Mouse (Mus musculus) hindbrain, embryonic 12.5 days (tissue): ENCODE data around the gene Mcpt1. TPM values are rescaled to one million over a fixed set of nuclear protein-coding genes. Genes with fewer than 3 reads are reported as not detected.

Experiments
- polyA plus RNA-seq: library from polyadenylated mRNA; unstranded; fragments of >200 nt; fragmentation: Nextera tagmentation; extraction: Ambion mirVana; gene quantifications from 2 replicates; pipeline ENCODE4 v1.2.1, GENCODE M21; 2016

The Mcpt1 gene
- polyA plus RNA-seq, 1 experiment from 2014 or later, result not detected

Other genes starting within 250 kb of the Mcpt1 start
- gene Adcy4, start 233.9 kb upstream of the Mcpt1 start, polyA plus RNA-seq, result 15.7 and 19.5 TPM in 2 replicates
- 10.8 and 13.5 TPM in 2 replicates for gene Ripk3, start 229.1 kb upstream of the Mcpt1 start, polyA plus RNA-seq
- gene Nfatc4, start 194.8 kb upstream of the Mcpt1 start, polyA plus RNA-seq, result 42.4 and 45.2 TPM in 2 replicates
- gene Nynrin, start 164.0 kb upstream of the Mcpt1 start, polyA plus RNA-seq, result 30.4 and 35.8 TPM in 2 replicates
- 0.05 and 0.35 TPM in 2 replicates for gene Cbln3, start 133.6 kb upstream of the Mcpt1 start, polyA plus RNA-seq
- gene Khnyn, start 133.0 kb upstream of the Mcpt1 start, polyA plus RNA-seq, result 22.4 and 23.5 TPM in 2 replicates
- 63.5 and 68.3 TPM in 2 replicates for gene Sdr39u1, start 117.7 kb upstream of the Mcpt1 start, polyA plus RNA-seq
- not detected in 2 replicates for gene Cma1, start 73.3 kb upstream of the Mcpt1 start, polyA plus RNA-seq
- not detected in 2 replicates for gene Cma2, start 67.0 kb upstream of the Mcpt1 start, polyA plus RNA-seq
- not detected in 2 replicates for gene Mcpt9, start 12.5 kb downstream of the Mcpt1 start, polyA plus RNA-seq
- gene Mcpt2, start 24.1 kb downstream of the Mcpt1 start, polyA plus RNA-seq, result not detected in 2 replicates
- not detected in 2 replicates for gene Mcpt4, start 44.3 kb downstream of the Mcpt1 start, polyA plus RNA-seq
- gene Mcpt8, start 67.3 kb downstream of the Mcpt1 start, polyA plus RNA-seq, result not detected in 2 replicates
- not detected in 2 replicates for gene Ctsg, start 84.6 kb downstream of the Mcpt1 start, polyA plus RNA-seq
- not detected in 2 replicates for gene Gzme, start 102.7 kb downstream of the Mcpt1 start, polyA plus RNA-seq
- gene Gzmd, start 114.6 kb downstream of the Mcpt1 start, polyA plus RNA-seq, result not detected in 2 replicates
- gene Gzmg, start 141.6 kb downstream of the Mcpt1 start, polyA plus RNA-seq, result not detected in 2 replicates
- not detected in 2 replicates for gene Gzmn, start 156.6 kb downstream of the Mcpt1 start, polyA plus RNA-seq
- not detected in 2 replicates for gene Gzmf, start 193.4 kb downstream of the Mcpt1 start, polyA plus RNA-seq
- not detected in 2 replicates for gene Gzmc, start 216.7 kb downstream of the Mcpt1 start, polyA plus RNA-seq
- gene Gzmb, start 244.3 kb downstream of the Mcpt1 start, polyA plus RNA-seq, result 0.14 and 0.16 TPM in 2 replicates